Mouse (Mus musculus) spleen, adult 2 months (tissue): Measurements from ENCODE around the gene Srsf2.

Source experiments
- CTCF ChIP-seq: fragments of 200-500 bp; IDR thresholded peaks from 2 replicates; pipeline ENCODE4 v1.5.1; 2011; ENCODE audit warnings: mild to moderate bottlenecking, inconsistent platforms; ENCODE audit not compliant: insufficient read depth, insufficient read length, insufficient replicate concordance; ENCODE audit errors: extremely low read depth
- POLR2A ChIP-seq: fragments of 200-500 bp; IDR thresholded peaks from 2 replicates; pipeline ENCODE4 v1.6.1; 2011; ENCODE audit warnings: low read depth, low read length, inconsistent platforms

DNA sequence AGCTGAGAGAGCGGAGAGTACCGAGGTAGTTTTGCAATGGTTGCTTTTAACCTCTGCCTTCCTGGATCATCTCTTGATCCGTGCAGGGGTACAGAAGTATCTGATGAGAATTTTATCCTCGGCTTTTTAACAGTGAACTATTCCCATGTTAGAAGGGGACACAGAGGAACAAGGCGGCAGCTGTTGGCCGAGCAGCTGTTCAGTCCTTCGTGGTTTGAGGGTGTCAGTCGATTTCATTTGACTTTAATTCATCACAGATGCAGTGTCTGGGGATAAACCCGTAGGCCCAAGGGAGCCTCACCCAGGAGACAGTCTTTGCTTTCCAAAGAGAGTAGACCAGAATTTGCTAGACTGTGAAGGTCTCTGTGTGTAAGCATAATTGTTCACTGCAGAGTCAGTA lies 18.6 kb upstream of the Srsf2 start:
- no peak for TF ChIP-seq POLR2A
- no peak for TF ChIP-seq CTCF
